Mouse (Mus musculus): ENCODE results near the gene Rec114. TPM values are rescaled to one million over a fixed set of nuclear protein-coding genes. Genes with fewer than 3 reads are reported as not detected.

Rec114 gene
- polyA plus RNA-seq, 1 experiment from 2014 or later, result 3.7 TPM

DNA sequence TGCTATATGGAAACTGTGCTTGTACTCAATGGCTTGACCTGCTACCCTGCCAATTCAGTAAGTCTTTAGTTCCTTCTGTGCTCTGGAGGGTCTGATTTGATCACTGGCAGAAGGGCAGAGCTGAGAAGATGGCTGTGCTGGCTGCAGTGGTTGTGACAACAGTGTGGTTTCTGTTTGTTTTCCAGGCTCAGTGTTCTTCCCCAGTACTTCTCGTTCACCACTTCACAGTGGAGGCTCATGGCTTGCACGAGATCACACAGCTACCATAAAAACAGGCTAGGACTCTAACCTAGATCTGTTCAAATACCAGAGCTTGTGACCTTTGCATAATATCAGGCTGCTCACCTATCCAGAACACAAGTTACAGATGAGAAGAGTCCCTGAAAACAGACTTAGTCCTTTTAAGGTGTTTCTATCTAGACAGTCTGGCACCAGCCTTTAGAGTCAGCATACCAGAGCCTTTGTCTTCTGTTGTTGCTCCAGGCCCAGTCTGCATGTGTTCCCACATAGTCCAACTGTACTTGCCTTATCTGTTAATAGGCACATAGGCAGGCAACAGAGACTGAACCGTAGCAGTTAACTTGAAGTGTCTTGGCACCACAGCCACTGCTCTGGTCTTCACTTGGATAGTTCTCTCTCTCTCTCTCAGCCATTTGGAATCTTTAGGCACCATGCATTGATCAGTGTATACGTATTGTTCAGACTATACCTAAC, 85.0 kb downstream of the Rec114 start:
- ATAC-seq (ENCODE audit: low FRiP score, low read depth), result no peak
- Histone ChIP-seq H3K9ac (no peak overlapping the region), H3K36me3 (peaks cover 21% of the 10 kb centered on the region), H3K4me3 (no peak overlapping the region), H3K4me2 (replicated peaks) (no peak overlapping the region), H3K4me1 (no peaks in the 10 kb centered on the region), H3K9me3 (no peaks in the 10 kb centered on the region), H3K27ac (no peak overlapping the region), H3K27me3 (replicated peaks) (no peaks in the 10 kb centered on the region)
- WGBS, result 91% methylated on average over 4 of the region's 4 CpGs

DNA sequence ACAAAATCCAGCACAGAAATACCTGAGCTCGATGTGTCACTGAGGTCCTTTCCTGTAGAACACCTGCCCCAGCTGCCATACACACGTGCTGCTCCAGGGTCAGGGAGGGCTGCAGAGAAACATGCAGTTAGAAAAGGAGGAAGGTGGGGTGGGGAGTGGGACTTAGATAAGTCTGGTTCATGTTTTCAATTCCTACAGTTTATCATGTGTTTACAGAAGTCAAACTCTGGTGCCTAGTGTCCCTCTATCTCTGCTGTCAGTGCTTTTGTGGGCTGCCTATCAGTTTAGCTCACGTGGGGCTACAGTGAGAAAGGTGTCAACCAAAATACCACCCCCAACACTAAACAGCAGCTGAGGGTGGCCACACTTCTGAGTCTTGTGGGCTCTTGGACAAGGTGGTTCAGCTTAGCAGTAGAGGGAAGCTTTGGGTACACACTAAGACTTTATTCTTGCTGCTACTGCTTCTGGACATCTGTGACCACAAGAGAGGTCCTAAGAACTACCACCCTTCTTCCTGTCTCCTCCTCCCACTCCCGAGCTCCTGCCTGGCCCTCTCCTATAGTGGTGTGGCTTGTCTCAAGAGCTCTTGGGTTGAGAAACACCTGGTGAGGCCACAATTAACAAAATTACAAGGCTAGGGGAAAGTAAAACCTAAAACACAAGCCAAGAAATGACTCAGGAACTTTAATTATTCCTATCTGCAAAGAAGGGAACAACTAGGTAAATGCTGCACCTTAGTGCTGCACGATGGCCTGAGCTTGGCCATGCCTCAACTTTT, 85.8 kb downstream of the Rec114 start:
- Histone ChIP-seq H3K4me2 (replicated peaks) (no peak overlapping the region), H3K27me3 (replicated peaks) (no peaks in the 10 kb centered on the region), H3K27ac (no peak overlapping the region), H3K4me3 (no peak overlapping the region), H3K9me3 (no peaks in the 10 kb centered on the region), H3K36me3 (peaks cover 21% of the 10 kb centered on the region), H3K9ac (no peak overlapping the region), H3K4me1 (no peaks in the 10 kb centered on the region)
- no peak for ATAC-seq (ENCODE audit: low FRiP score, low read depth)
- WGBS, result 90% methylated on average over 5 of the region's 5 CpGs

- Histone ChIP-seq H3K27me3 (replicated peaks) (no peaks in the 10 kb centered on the region), H3K27ac (no peak overlapping the region), H3K4me1 (no peaks in the 10 kb centered on the region), H3K9me3 (no peaks in the 10 kb centered on the region), H3K9ac (no peak overlapping the region), H3K4me3 (no peak overlapping the region), H3K36me3 (peaks cover 13% of the 10 kb centered on the region), H3K4me2 (replicated peaks) (no peak overlapping the region)
- no peak for ATAC-seq (ENCODE audit: low FRiP score, low read depth)
- 95% methylated on average over 2 of the region's 2 CpGs for WGBS
Observed at GRCm38 (mm10) chr9:58656824-58657223, 86.9 kb downstream of the Rec114 start.

- ATAC-seq (ENCODE audit: low FRiP score, low read depth), result no peak
- H3K4me2 ChIP-seq (replicated peaks), result no peak overlapping the region
- no peaks in the 10 kb centered on the region for H3K4me1 ChIP-seq
- WGBS, result 71% methylated on average over 2 of the region's 2 CpGs
- no peaks in the 10 kb centered on the region for H3K9me3 ChIP-seq
- no peaks in the 10 kb centered on the region for H3K27me3 ChIP-seq (replicated peaks)
- no peak overlapping the region for H3K9ac ChIP-seq
- no peak overlapping the region for H3K27ac ChIP-seq
- H3K36me3 ChIP-seq, result peaks cover 11% of the 10 kb centered on the region; the same call in 1 of the 2 replicates
- no peak overlapping the region for H3K4me3 ChIP-seq
Observed at GRCm38 (mm10) chr9:58656396-58656795, 87.4 kb downstream of the Rec114 start.

- WGBS, result 88% methylated on average over 4 of the region's 4 CpGs
- Histone ChIP-seq H3K36me3 (peaks cover 10% of the 10 kb centered on the region; the same call in 1 of the 2 replicates), H3K4me1 (no peaks in the 10 kb centered on the region), H3K4me2 (replicated peaks) (no peak overlapping the region), H3K27me3 (replicated peaks) (no peaks in the 10 kb centered on the region), H3K9ac (no peak overlapping the region), H3K27ac (no peak overlapping the region), H3K4me3 (no peak overlapping the region), H3K9me3 (no peaks in the 10 kb centered on the region)
- no peak for ATAC-seq (ENCODE audit: low FRiP score, low read depth)
Observed at GRCm38 (mm10) chr9:58654494-58654893, 89.3 kb downstream of the Rec114 start.

- H3K27ac ChIP-seq, result no peak overlapping the region
- no peaks in the 10 kb centered on the region for H3K4me1 ChIP-seq
- no peak overlapping the region for H3K9ac ChIP-seq
- no peaks in the 10 kb centered on the region for H3K27me3 ChIP-seq (replicated peaks)
- no peak overlapping the region for H3K4me2 ChIP-seq (replicated peaks)
- no peaks in the 10 kb centered on the region for H3K9me3 ChIP-seq
- no peak for ATAC-seq (ENCODE audit: low FRiP score, low read depth)
- no peaks in the 10 kb centered on the region for H3K36me3 ChIP-seq
- H3K4me3 ChIP-seq, result no peak overlapping the region
- 63% methylated on average over 4 of the region's 4 CpGs for WGBS
Observed at GRCm38 (mm10) chr9:58651993-58652392, 91.8 kb downstream of the Rec114 start.

GRCm38 (mm10) chr9:58649265-58649626, 94.5 kb downstream of the Rec114 start:
- Histone ChIP-seq H3K36me3 (peaks cover 6% of the 10 kb centered on the region; the same call in 1 of the 2 replicates), H3K9me3 (no peaks in the 10 kb centered on the region), H3K4me3 (no peak overlapping the region), H3K4me1 (no peaks in the 10 kb centered on the region), H3K27ac (no peak overlapping the region), H3K4me2 (replicated peaks) (no peak overlapping the region), H3K9ac (no peak overlapping the region), H3K27me3 (replicated peaks) (no peaks in the 10 kb centered on the region)
- WGBS, result 78% methylated on average over 4 of the region's 4 CpGs
- no peak for ATAC-seq (ENCODE audit: low FRiP score, low read depth)

- H3K27ac ChIP-seq, result no peak overlapping the region
- peaks cover 9% of the 10 kb centered on the region; the same call in 1 of the 2 replicates for H3K36me3 ChIP-seq
- no peak overlapping the region for H3K4me2 ChIP-seq (replicated peaks)
- H3K4me3 ChIP-seq, result no peak overlapping the region
- no peaks in the 10 kb centered on the region for H3K4me1 ChIP-seq
- H3K9me3 ChIP-seq, result no peaks in the 10 kb centered on the region
- WGBS, result 62% methylated on average over 6 of the region's 6 CpGs
- H3K27me3 ChIP-seq (replicated peaks), result no peaks in the 10 kb centered on the region
- ATAC-seq (ENCODE audit: low FRiP score, low read depth), result no peak
- no peak overlapping the region for H3K9ac ChIP-seq
Observed at GRCm38 (mm10) chr9:58648406-58649264, 95.1 kb downstream of the Rec114 start.

GRCm38 (mm10) chr9:58630441-58630840, 113.3 kb downstream of the Rec114 start:
- WGBS, result 81% methylated on average over 2 of the region's 2 CpGs
- H3K4me3 ChIP-seq, result no peak overlapping the region
- H3K4me2 ChIP-seq (replicated peaks), result no peak overlapping the region
- no peak overlapping the region for H3K9ac ChIP-seq
- H3K9me3 ChIP-seq, result no peaks in the 10 kb centered on the region
- no peaks in the 10 kb centered on the region for H3K27me3 ChIP-seq (replicated peaks)
- H3K27ac ChIP-seq, result no peak overlapping the region
- ATAC-seq (ENCODE audit: low FRiP score, low read depth), result no peak
- peaks cover 15% of the 10 kb centered on the region for H3K36me3 ChIP-seq
- H3K4me1 ChIP-seq, result no peaks in the 10 kb centered on the region

GRCm38 (mm10) chr9:58627197-58627596, 116.6 kb downstream of the Rec114 start:
- peaks cover 14% of the 10 kb centered on the region for H3K36me3 ChIP-seq
- H3K27me3 ChIP-seq (replicated peaks), result no peaks in the 10 kb centered on the region
- no peaks in the 10 kb centered on the region for H3K4me1 ChIP-seq
- WGBS, result 80% methylated on average over 2 of the region's 2 CpGs
- no peak overlapping the region for H3K4me3 ChIP-seq
- no peak overlapping the region for H3K27ac ChIP-seq
- ATAC-seq (ENCODE audit: low FRiP score, low read depth), result no peak
- no peaks in the 10 kb centered on the region for H3K9me3 ChIP-seq
- no peak overlapping the region for H3K9ac ChIP-seq
- no peak overlapping the region for H3K4me2 ChIP-seq (replicated peaks)

GRCm38 (mm10) chr9:58623009-58623408, 120.8 kb downstream of the Rec114 start:
- peaks cover 3% of the 10 kb centered on the region; the same call in 1 of the 2 replicates for H3K36me3 ChIP-seq
- no peak overlapping the region for H3K9ac ChIP-seq
- no peak overlapping the region for H3K4me3 ChIP-seq
- ATAC-seq (ENCODE audit: low FRiP score, low read depth), result no peak
- H3K4me2 ChIP-seq (replicated peaks), result no peak overlapping the region
- 84% methylated on average over 1 of the region's 1 CpGs for WGBS
- H3K4me1 ChIP-seq, result no peaks in the 10 kb centered on the region
- H3K27me3 ChIP-seq (replicated peaks), result no peaks in the 10 kb centered on the region
- H3K9me3 ChIP-seq, result no peaks in the 10 kb centered on the region
- H3K27ac ChIP-seq, result no peak overlapping the region
